Mouse (Mus musculus) MEL (cell line): ENCODE measurements around the gene Rc3h2. TPM values are rescaled to one million over a fixed set of nuclear protein-coding genes. Genes with fewer than 3 reads are reported as not detected.

Source experiments
- DNase-seq: peaks from one replicate; pipeline ENCODE4 v3.0.0; 2011; ENCODE audit warnings: low read depth, low spot score
- H3K27ac ChIP-seq: 2 replicates; pipeline ENCODE4 v1.5.1; 2012; ENCODE audit warnings: low read depth, mild to moderate bottlenecking, control low read depth, low read length, moderate library complexity; ENCODE audit not compliant: control insufficient read depth
- H3K27me3 ChIP-seq, 2 experiments: fragments of 150-350 bp in 1 of 2; sonication (generic) in 1 of 2; 2 replicates each; pipeline ENCODE4 v1.6.1; 2012; ENCODE audit warnings: low read length in 2 of 2, mild to moderate bottlenecking in 2 of 2, improper control_type of control experiment in 1 of 2, moderate library complexity in 1 of 2; ENCODE audit not compliant: insufficient read depth in 2 of 2, control insufficient read depth in 1 of 2
- H3K36me3 ChIP-seq, 2 experiments: 2 replicates each; pipeline ENCODE4 v1.6.1; 2012 to 2014; ENCODE audit warnings: low read length in 2 of 2, improper control_type of control experiment in 1 of 2, inconsistent platforms in 1 of 2, mild to moderate bottlenecking in 1 of 2; ENCODE audit not compliant: insufficient read depth in 2 of 2, control insufficient read depth in 1 of 2
- H3K4me1 ChIP-seq, 2 experiments: fragments of 150-350 bp in 1 of 2; sonication (generic) in 1 of 2; 2 replicates each; pipeline ENCODE4 v1.6.1; 2012; ENCODE audit warnings: low read length in 2 of 2, improper control_type of control experiment in 1 of 2, mild to moderate bottlenecking in 1 of 2; ENCODE audit not compliant: insufficient read depth in 2 of 2, control insufficient read depth in 1 of 2
- H3K4me3 ChIP-seq, 2 experiments: fragments of 150-350 bp in 1 of 2; sonication (generic) in 1 of 2; 2 replicates each; pipeline ENCODE4 v1.5.1; 2012; ENCODE audit warnings: low read depth in 2 of 2, low read length in 2 of 2, mild to moderate bottlenecking in 2 of 2, moderate library complexity in 2 of 2, control low read depth in 1 of 2, improper control_type of control experiment in 1 of 2; ENCODE audit not compliant: control insufficient read depth in 1 of 2, insufficient read depth in 1 of 2
- H3K79me2 ChIP-seq: 2 replicates; pipeline ENCODE4 v1.6.1; 2012; ENCODE audit warnings: mild to moderate bottlenecking, low read length, moderate library complexity; ENCODE audit not compliant: control insufficient read depth, poor library complexity, insufficient read depth
- H3K9ac ChIP-seq: 2 replicates; pipeline ENCODE4 v1.6.1; 2012; ENCODE audit warnings: low read depth, mild to moderate bottlenecking, control low read depth, low read length, moderate library complexity; ENCODE audit not compliant: control insufficient read depth, poor library complexity, severe bottlenecking
- H3K9me3 ChIP-seq: fragments of 150-350 bp; sonication (generic); replicated peaks from 2 replicates; pipeline ENCODE4 v1.6.1; 2012; ENCODE audit warnings: mild to moderate bottlenecking, low read length, improper control_type of control experiment, moderate library complexity; ENCODE audit not compliant: insufficient read depth
- MXI1 ChIP-seq: IDR thresholded peaks from 2 replicates; pipeline ENCODE4 v1.6.1; 2011; ENCODE audit warnings: mild to moderate bottlenecking, low read depth, low read length, improper control_type of control experiment
- POLR2AphosphoS2 ChIP-seq: IDR thresholded peaks from 2 replicates; pipeline ENCODE4 v1.6.1; 2011; ENCODE audit warnings: low read length, improper control_type of control experiment
- POLR2AphosphoS5 ChIP-seq: IDR thresholded peaks from 2 replicates; pipeline ENCODE4 v1.6.1; 2012; ENCODE audit warnings: low read depth, borderline replicate concordance, mild to moderate bottlenecking, inconsistent platforms, low read length, moderate library complexity, mixed read lengths
- SMC3 ChIP-seq: IDR thresholded peaks from 2 replicates; pipeline ENCODE4 v1.6.1; 2011; ENCODE audit warnings: low read depth, low read length, improper control_type of control experiment
- polyA plus RNA-seq, 2 experiments: library from polyadenylated mRNA; stranded (reverse) in 1 of 2; unstranded in 1 of 2; fragments of >175 nt in 1 of 2; fragments of >200 nt in 1 of 2; gene quantifications; 2 replicates each; pipeline versions ENCODE4 v1.2.1 to v1.2.4; 2012; ENCODE audit warnings: low replicate concordance in 2 of 2, low read depth in 1 of 2; ENCODE audit not compliant: insufficient read length in 2 of 2, insufficient read depth in 1 of 2, missing spikeins in 1 of 2
- total RNA-seq: library from RNA; depleted of rRNA; stranded (reverse); fragments of 300-350 nt; gene quantifications from 2 replicates; pipeline ENCODE4 v1.2.3, GENCODE M21; 2012; rRNA removed

Rc3h2 gene
- total and polyA plus RNA-seq, 3 experiments: 4.1 to 43.5 (median 10.5) TPM

- TF ChIP-seq SMC3 (no peak), POLR2AphosphoS5 (no peak), POLR2AphosphoS2 (no peak), MXI1 (no peak)
- Histone ChIP-seq H3K4me3 (no peak within 1 kb of the TSS), H3K36me3 (no peaks in the 10 kb centered on the region), H3K9me3 (no peaks in the 10 kb centered on the region), H3K4me1 (no peaks in the 10 kb centered on the region), H3K79me2 (no peaks in the 10 kb centered on the region), H3K27me3 (no peaks in the 10 kb centered on the region; a peak in 1 of 4 replicates), H3K9ac (no peak within 1 kb of the TSS), H3K27ac (no peak within 1 kb of the TSS)
- no peak for DNase-seq
Measured at GRCm38 (mm10) chr2:37326215-37326614, 96.5 kb downstream of the Rc3h2 start, which contains the start of gene Olfr368. TSS of gene Olfr368 (plus strand) at chr2:37326515.

Other genes with a start within 250 kb of the Rc3h2 start
- gene Olfr365, start 234.7 kb downstream of the Rc3h2 start, total RNA-seq: not detected in 2 replicates
- gene Olfr365, start 234.7 kb downstream of the Rc3h2 start, polyA plus RNA-seq: not detected
- gene Olfr366, start 211.3 kb downstream of the Rc3h2 start, total RNA-seq: not detected in 2 replicates
- gene Olfr366, start 211.3 kb downstream of the Rc3h2 start, polyA plus RNA-seq: under 1 TPM in 1 of 2 experiments, not detected in 1; 0.01 TPM
- not detected in 2 replicates for gene Olfr368, start 96.4 kb downstream of the Rc3h2 start, total RNA-seq
- gene Olfr368, start 96.4 kb downstream of the Rc3h2 start, polyA plus RNA-seq: not detected
- gene Pdcl, start 63.6 kb downstream of the Rc3h2 start, total RNA-seq: 25.7 and 30.4 TPM in 2 replicates
- 10 to 100 TPM in 1 of 2 experiments, not detected in 1; 45.8 TPM for gene Pdcl, start 63.6 kb downstream of the Rc3h2 start, polyA plus RNA-seq
- gene Zbtb26, start 20.2 kb upstream of the Rc3h2 start, total RNA-seq: 4.6 and 5.0 TPM in 2 replicates
- gene Zbtb26, start 20.2 kb upstream of the Rc3h2 start, polyA plus RNA-seq: 1 to 10 TPM in 1 of 2 experiments, not detected in 1; 4.2 TPM
- gene Zbtb6, start 20.3 kb upstream of the Rc3h2 start, total RNA-seq: 7.4 and 8.7 TPM in 2 replicates
- gene Zbtb6, start 20.3 kb upstream of the Rc3h2 start, polyA plus RNA-seq: 1 to 10 TPM in 1 of 2 experiments, not detected in 1; 5.3 TPM
- 10.5 and 12.6 TPM in 2 replicates for gene Rabgap1, start 20.4 kb upstream of the Rc3h2 start, total RNA-seq
- 10 to 100 TPM; 12.9 to 49.8 TPM for gene Rabgap1, start 20.4 kb upstream of the Rc3h2 start, polyA plus RNA-seq
- gene Gpr21, start 93.4 kb upstream of the Rc3h2 start, total RNA-seq: 0.16 and 0.23 TPM in 2 replicates
- gene Gpr21, start 93.4 kb upstream of the Rc3h2 start, polyA plus RNA-seq: under 1 TPM in 1 of 2 experiments, not detected in 1; 0.01 TPM